Mouse (Mus musculus) cerebellum, adult 2 months (tissue): Measurements from ENCODE around the gene Ipo9. TPM values are rescaled to one million over a fixed set of nuclear protein-coding genes. Genes with fewer than 3 reads are reported as not detected.

Experiments
- DNase-seq, 2 experiments: peaks; one replicate each; pipeline ENCODE4 v3.0.0; 2021
- H3K27ac ChIP-seq: fragments of 200-500 bp; 2 replicates; pipeline ENCODE4 v1.5.1; 2012; ENCODE audit warnings: low read length, control low read depth, inconsistent platforms; ENCODE audit not compliant: insufficient read depth
- H3K27me3 ChIP-seq: fragments of 200-500 bp; 2 replicates; pipeline ENCODE4 v1.6.1; 2012; ENCODE audit warnings: inconsistent platforms, mild to moderate bottlenecking, low read length, moderate library complexity; ENCODE audit not compliant: control insufficient read depth, insufficient read depth
- H3K4me1 ChIP-seq: fragments of 200-500 bp; 2 replicates; pipeline ENCODE4 v1.6.1; 2011; ENCODE audit warnings: low read length; ENCODE audit not compliant: control insufficient read depth, insufficient read depth
- H3K4me3 ChIP-seq: fragments of 200-500 bp; replicated peaks from 2 replicates; pipeline ENCODE3; 2011; ENCODE audit warnings: mild to moderate bottlenecking, low read depth, low read length, control low read depth; ENCODE audit not compliant: insufficient read depth
- CTCF ChIP-seq: fragments of 200-500 bp; IDR thresholded peaks from 2 replicates; pipeline ENCODE4 v1.5.1; 2011; ENCODE audit warnings: low read depth, mild to moderate bottlenecking, control low read depth, low read length, moderate library complexity, borderline replicate concordance; ENCODE audit not compliant: insufficient read depth
- POLR2A ChIP-seq: fragments of 200-500 bp; IDR thresholded peaks from 2 replicates; pipeline ENCODE4 v1.6.1; 2011; ENCODE audit warnings: low read length, control low read depth, borderline replicate concordance; ENCODE audit not compliant: insufficient read depth
- WGBS: fragments of 180-500 bp; shearing (Covaris S2); methylation state at CpG from one replicate; pipeline ENCODE4 v1.1.7; 2018; 5-methylcytosine and 5-hydroxymethylcytosine counted together
- polyA plus RNA-seq: library from polyadenylated mRNA; depleted of rRNA; stranded (reverse); fragments of >200 nt; gene quantifications from 2 replicates; pipeline ENCODE4 v1.2.3, GENCODE M21; 2012

The Ipo9 gene
- polyA plus RNA-seq, 1 experiment = 139 TPM

DNA sequence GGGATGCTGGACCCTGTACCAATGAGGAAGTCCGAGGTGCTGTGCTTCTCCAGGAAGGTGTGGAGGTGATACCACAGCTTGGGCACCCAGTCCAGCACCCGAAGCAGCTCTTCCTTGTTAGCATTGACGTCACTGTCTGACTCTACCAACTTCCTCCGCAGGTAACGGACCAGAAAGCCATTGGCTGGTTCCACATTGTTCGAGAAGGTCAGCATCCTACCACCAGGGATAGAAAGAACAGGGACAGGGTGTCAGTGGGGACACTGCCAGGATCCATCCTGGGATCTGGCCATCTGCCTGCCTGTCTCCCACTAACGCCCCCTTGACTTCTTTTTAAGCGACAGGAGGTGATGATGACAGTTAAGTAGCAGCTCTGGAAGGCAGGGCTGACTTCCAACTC lies 19.6 kb upstream of the Ipo9 start:
- Histone ChIP-seq H3K4me3 (no peak overlapping the region), H3K27me3 (no peaks in the 10 kb centered on the region), H3K27ac (no peak overlapping the region), H3K4me1 (no peaks in the 10 kb centered on the region)
- DNase-seq = no peak
- 74% methylated on average over 8 of the region's 8 CpGs for WGBS
- TF ChIP-seq POLR2A = no peak

DNA sequence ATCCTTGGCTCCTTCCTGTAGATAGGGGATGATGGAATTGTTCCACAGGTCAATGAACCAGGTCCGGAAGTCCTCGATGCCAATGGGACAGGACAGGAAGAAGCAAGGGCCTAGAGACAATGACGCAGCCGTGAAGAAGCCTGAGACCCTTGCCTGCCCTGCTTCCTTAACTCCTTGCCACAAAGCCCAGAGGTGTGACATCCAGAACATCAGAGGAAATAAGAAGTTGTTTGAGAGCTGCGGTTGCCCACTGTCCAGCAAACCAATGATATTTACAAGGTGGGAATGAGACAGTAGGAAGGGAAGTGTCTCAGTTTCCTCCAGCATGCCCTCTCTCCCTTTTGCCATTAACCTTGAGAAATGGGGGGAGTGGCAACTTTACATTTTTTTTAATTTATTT lies 18.6 kb upstream of the Ipo9 start:
- Histone ChIP-seq H3K4me3 (no peak overlapping the region), H3K4me1 (no peaks in the 10 kb centered on the region), H3K27me3 (no peaks in the 10 kb centered on the region), H3K27ac (no peak overlapping the region)
- TF ChIP-seq CTCF (no peak), POLR2A (no peak)
- 98% methylated on average over 5 of the region's 5 CpGs for WGBS
- no peak for DNase-seq

DNA sequence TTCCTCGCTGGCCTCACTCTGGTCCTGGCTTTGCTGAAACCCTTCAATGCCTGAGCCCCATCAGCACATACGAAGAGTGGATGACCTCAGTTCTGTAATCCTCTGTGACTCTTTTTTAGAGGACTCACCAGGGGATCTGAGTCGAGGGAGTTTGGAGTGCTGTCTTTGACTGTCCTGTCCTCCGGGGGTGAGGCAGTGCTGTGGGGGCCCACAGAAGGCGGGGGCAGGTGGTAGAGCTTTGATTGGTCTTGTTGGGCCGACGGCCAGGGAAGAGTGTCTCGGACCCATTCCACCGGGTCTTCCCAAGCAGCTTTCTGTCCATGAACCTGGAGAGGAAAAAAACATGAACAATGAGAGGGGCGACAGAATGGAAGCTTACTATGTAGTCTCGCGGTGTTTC lies 13.2 kb upstream of the Ipo9 start:
- 82% methylated on average over 12 of the region's 12 CpGs for WGBS
- DNase-seq = no peak
- H3K27ac ChIP-seq = no peak overlapping the region
- no peak overlapping the region for H3K4me3 ChIP-seq
- TF ChIP-seq POLR2A (no peak), CTCF (no peak)
- no peaks in the 10 kb centered on the region for H3K27me3 ChIP-seq
- no peaks in the 10 kb centered on the region for H3K4me1 ChIP-seq

DNA sequence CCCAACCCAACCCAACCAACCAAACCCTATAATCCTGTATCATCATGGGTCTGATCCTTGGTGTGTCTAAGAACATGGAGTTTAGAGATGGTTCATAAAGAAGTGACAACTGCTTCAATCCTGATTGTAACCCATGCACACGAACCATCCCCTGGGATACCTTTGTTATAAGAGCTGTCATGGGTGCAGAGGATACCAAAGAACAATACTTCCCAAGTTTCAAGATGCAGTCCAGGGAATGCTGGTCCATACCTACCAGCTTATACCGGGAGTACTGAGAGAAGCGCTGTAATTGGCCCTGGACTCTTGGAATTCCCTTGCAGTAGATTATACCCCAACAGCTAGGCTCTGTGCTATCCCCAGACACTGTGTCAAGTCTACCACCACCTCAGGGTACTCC lies 11.6 kb upstream of the Ipo9 start:
- H3K4me3 ChIP-seq = no peak overlapping the region
- no peaks in the 10 kb centered on the region for H3K4me1 ChIP-seq
- no peaks in the 10 kb centered on the region for H3K27me3 ChIP-seq
- no peak overlapping the region for H3K27ac ChIP-seq
- 99% methylated on average over 3 of the region's 3 CpGs for WGBS
- TF ChIP-seq POLR2A = no peak
- no peak for TF ChIP-seq CTCF
- no peak for DNase-seq

DNA sequence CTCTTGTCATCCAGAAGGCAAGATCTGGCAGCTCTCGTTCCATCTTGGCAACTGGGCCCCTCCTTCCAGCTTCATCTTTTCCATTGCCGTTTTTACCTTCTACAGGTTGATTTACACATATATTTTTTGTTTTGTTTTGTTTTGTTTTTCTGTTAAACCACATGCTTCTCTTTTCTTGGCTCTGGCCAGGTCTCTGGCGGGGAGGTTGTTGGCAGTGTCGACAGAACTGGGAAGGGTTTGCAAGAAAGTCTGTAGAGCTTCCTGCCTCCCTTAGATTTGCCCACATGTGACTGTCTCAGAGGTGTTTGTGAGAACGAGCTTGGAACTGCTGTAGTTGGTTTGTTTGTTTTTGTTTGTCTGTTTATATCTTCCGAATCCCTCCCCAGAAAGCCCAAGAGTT lies 10.7 kb upstream of the Ipo9 start:
- Histone ChIP-seq H3K27ac (no peak overlapping the region), H3K4me1 (no peaks in the 10 kb centered on the region), H3K4me3 (no peak overlapping the region), H3K27me3 (no peaks in the 10 kb centered on the region)
- no peak for DNase-seq
- 52% methylated on average over 6 of the region's 6 CpGs for WGBS
- TF ChIP-seq POLR2A (no peak), CTCF (no peak)

DNA sequence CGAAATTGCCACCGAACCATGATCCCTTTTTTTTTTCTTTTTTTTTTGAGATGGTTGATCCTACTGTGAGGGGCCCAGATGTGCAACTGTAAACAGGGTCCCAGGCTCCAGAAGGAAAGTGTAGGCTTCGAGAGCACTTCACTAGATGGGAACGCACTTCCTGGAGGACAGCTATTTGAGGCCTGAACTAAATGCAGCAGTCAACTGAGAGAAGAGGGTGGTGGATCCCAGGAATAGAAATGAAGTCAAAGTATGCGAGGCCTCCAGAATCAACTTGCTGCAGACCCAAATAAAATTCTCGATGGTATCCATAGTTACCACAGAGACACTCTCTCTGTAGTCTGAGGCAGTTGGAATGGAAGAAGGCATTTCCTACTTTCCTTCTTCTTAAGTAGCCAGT lies 8.5 kb upstream of the Ipo9 start:
- WGBS = 81% methylated on average over 6 of the region's 6 CpGs
- H3K27me3 ChIP-seq = no peaks in the 10 kb centered on the region
- no peak for DNase-seq

DNA sequence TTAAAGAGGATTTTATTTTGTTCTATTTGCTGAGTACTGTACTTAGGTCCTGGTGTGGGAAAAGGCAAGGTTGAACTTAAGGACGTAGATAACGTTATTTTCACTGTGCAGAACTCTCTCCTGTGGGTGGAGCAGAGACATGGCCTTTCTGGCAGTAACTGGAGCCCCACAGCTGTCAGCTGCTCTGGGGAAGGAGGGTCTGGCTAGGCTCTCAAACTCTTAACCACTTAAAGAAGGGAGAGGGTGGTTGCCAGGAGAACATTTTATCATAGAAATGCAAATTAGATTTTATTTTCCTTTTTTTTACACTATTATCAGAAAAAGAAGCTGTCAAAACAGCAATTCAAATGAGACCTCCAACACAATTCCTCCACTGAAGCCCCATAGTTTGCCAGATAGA lies 5.5 kb upstream of the Ipo9 start:
- WGBS = 8% methylated on average over 2 of the region's 2 CpGs
- H3K4me1 ChIP-seq = no peaks in the 10 kb centered on the region
- TF ChIP-seq POLR2A = no peak
- no peak for TF ChIP-seq CTCF
- H3K27ac ChIP-seq = no peak overlapping the region
- H3K27me3 ChIP-seq = no peaks in the 10 kb centered on the region
- no peak overlapping the region for H3K4me3 ChIP-seq
- DNase-seq = no peak

More for the DNA sequence above, 8.5 kb upstream of the Ipo9 start:
- Histone ChIP-seq H3K4me1 (no peaks in the 10 kb centered on the region), H3K27ac (no peak overlapping the region), H3K4me3 (no peak overlapping the region)
- no peak for TF ChIP-seq POLR2A
- TF ChIP-seq CTCF = no peak

DNA sequence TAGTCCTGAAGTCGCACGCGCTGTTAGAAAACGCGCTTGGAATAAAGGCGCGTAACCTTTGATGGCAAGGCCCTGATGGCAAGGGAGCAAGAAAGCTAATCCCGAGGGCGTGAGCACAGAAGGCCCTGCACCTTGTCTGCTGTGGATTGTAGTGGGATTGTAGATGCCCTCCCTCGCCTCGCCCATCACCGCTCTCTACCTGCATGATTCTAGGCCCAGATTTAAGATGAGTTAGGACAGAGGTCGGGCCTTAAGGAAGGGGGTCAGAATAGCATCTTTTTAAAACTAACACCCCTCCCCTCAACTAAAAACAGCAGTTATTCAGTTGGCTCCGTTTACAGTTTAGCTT lies 344 bp upstream of the Ipo9 start:
- no peak for DNase-seq
- Histone ChIP-seq H3K4me3 (peak overlapping the region; percentile 83), H3K27ac (peak overlapping the region; percentile 12), H3K27me3 (no peaks in the 10 kb centered on the region), H3K4me1 (peaks cover 4% of the 10 kb centered on the region; the same call in 1 of the 2 replicates)
- 1% methylated on average over 14 of the region's 14 CpGs for WGBS
- TF ChIP-seq POLR2A (no peak), CTCF (no peak)

DNA sequence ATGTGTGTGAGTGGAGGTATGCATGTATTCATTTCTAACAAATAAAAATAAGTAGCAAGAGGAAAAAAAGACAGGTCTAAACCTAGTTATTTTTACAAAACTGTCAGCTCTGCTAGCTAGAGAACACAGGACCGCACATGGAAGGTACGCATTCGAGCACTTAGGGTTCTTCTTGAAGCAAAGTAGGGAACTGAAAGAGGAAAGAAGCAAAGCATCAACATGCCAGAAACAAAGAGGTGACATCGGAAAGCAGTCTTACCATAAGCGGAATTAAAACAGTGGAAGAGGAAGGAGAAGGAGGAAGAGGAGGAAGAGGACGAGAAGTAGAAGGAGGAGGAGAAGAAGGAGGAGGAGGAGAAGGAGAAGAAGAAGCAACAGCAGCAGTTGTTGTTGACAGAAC lies 2.9 kb downstream of the Ipo9 start:
- Histone ChIP-seq H3K27me3 (no peaks in the 10 kb centered on the region), H3K27ac (no peak overlapping the region), H3K4me3 (no peak overlapping the region), H3K4me1 (peaks cover 4% of the 10 kb centered on the region; the same call in 1 of the 2 replicates)
- no peak for TF ChIP-seq CTCF
- no peak for TF ChIP-seq POLR2A
- no peak for DNase-seq
- 81% methylated on average over 6 of the region's 6 CpGs for WGBS
